10 mouse cellular contexts compared by ENCODE assay signal in the genomic region with DNA sequence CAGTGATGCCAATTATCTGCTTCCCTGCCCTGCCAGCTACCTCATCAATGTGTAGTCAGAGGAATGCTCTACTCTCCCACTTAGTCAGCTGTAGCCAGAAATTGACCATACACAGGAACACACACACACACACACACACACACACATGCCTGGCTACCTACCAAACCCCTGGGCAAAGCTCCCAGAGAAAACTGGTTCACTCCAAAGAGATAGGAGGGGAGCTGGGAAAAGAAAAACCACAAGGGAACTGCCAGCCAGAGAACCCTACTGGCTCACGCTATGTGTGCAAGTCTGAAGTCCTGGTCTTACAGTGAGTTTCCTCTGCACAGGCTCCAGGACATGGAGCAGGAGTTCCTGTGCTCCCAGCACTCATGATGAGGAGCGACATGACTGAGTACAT. TPM values are rescaled to one million over a fixed set of nuclear protein-coding genes. Genes with fewer than 3 reads are reported as not detected.
DNase-seq lines count a peak whose midpoint lies in the region; ATAC-seq and TF ChIP-seq lines count a peak whose summit lies in the region.
"Had no signal": no experiment of that assay in that cellular context is flagged by ENCODE, and none has a peak within 500 bp of the region (broad histone marks: within the 10 kb centered on the region; RNA-seq: fewer than 3 reads in every experiment).

No protein-coding gene starts in this region.

- no peaks in the 10 kb centered on the region for H3K27me3 ChIP-seq in liver, adult 2 months (ENCODE audit: control insufficient read depth, insufficient read depth, low read length)
- H3K27me3 ChIP-seq in kidney, embryonic 16.5 days (ENCODE audit: insufficient read depth, low read length) = no peaks in the 10 kb centered on the region

- H3K27ac ChIP-seq in liver, adult 2 months (replicated peaks; ENCODE audit: insufficient read depth, low read depth, low read length) = no peak overlapping the region
- H3K27ac ChIP-seq in embryonic fibroblast, embryonic 13.5 days (ENCODE audit: insufficient read depth, low read length) = peak overlapping the region; percentile 22
- no peak overlapping the region for H3K27ac ChIP-seq in kidney, embryonic 16.5 days (ENCODE audit: low read length)
- H3K27ac ChIP-seq: embryonic facial prominence, embryonic 12.5 days had no signal

- intact Hi-C loops in heart, postnatal 25 days (cut with DNase I) = loop anchor here (5.0 kb wide), 1 partner anchor 532 kb away; no protein-coding TSS in a partner anchor

- no peak overlapping the region for H3K4me3 ChIP-seq in liver, adult 2 months (ENCODE audit: insufficient read depth, low read depth, low read length)
- H3K4me3 ChIP-seq in embryonic fibroblast, embryonic 13.5 days (ENCODE audit: insufficient read depth, low read length) = no peak overlapping the region
- no peak overlapping the region for H3K4me3 ChIP-seq in kidney, embryonic 16.5 days (ENCODE audit: low read length)
- H3K4me3 ChIP-seq: embryonic facial prominence, embryonic 12.5 days had no signal

- H3K79me2 ChIP-seq in liver, adult 2 months (ENCODE audit: control insufficient read depth, insufficient read depth, low read length) = peaks cover 13% of the 10 kb centered on the region

- no peak overlapping the region for H3K9ac ChIP-seq in liver, adult 2 months (ENCODE audit: low read depth, low read length)
- no peak overlapping the region for H3K9ac ChIP-seq in kidney, embryonic 16.5 days (replicated peaks; ENCODE audit: low read length)
- H3K9ac ChIP-seq: embryonic facial prominence, embryonic 12.5 days had no signal

- peaks cover 19% of the 10 kb centered on the region for H3K4me1 ChIP-seq in liver, adult 2 months (ENCODE audit: control insufficient read depth, insufficient read depth, low read length)
- peaks cover 5% of the 10 kb centered on the region for H3K4me1 ChIP-seq in embryonic fibroblast, embryonic 13.5 days (ENCODE audit: control insufficient read depth, insufficient read depth, low read length)
- 0 out of 2 replicates have a peak, but pooled peaks cover 9% of the 10 kb centered on the region for H3K4me1 ChIP-seq in kidney, embryonic 16.5 days (ENCODE audit: insufficient read depth, low read length)

- H3K4me2 ChIP-seq in kidney, embryonic 16.5 days (replicated peaks; ENCODE audit: low read depth, low read length) = no peak overlapping the region
- H3K4me2 ChIP-seq: embryonic facial prominence, embryonic 12.5 days had no signal

- H3K36me3 ChIP-seq in liver, adult 2 months (ENCODE audit: control insufficient read depth, insufficient read depth, low read length) = no peaks in the 10 kb centered on the region
- H3K36me3 ChIP-seq in kidney, embryonic 16.5 days (ENCODE audit: insufficient read depth, low read length) = no peaks in the 10 kb centered on the region
- H3K36me3 ChIP-seq: embryonic facial prominence, embryonic 12.5 days had no signal

- WGBS in liver, adult 2 months = 14% methylated on average over 2 of the region's 2 CpGs
- WGBS in kidney, embryonic 16.5 days = 63% methylated on average over 2 of the region's 2 CpGs

- TF ChIP-seq CTCF in liver, adult 2 months (IDR thresholded peaks at IDR 0.05; ENCODE audit: low read depth, low read length) = no peak
- TF ChIP-seq CTCF in embryonic fibroblast, embryonic 13.5 days (IDR thresholded peaks at IDR 0.05; ENCODE audit: borderline replicate concordance, insufficient read depth, low read length) = no peak

- no peak for ATAC-seq in kidney, embryonic 16.5 days (ENCODE audit: low FRiP score, low TSS enrichment)

- H3K9me3 ChIP-seq in kidney, embryonic 16.5 days (ENCODE audit: low read length) = no peaks in the 10 kb centered on the region
- H3K9me3 ChIP-seq: embryonic facial prominence, embryonic 12.5 days had no signal

- peak; percentile 86 for DNase-seq in liver, adult 2 months (ENCODE audit: extremely low read depth, low read depth, low spot score)
- DNase-seq in liver = no peak
- DNase-seq in heart, postnatal 25 days (ENCODE audit: low spot score) = peak; percentile 32
- DNase-seq in right cerebral cortex, postnatal 10 days (ENCODE audit: low spot score in 2 of 2) = peak; percentile 80 to 85
- DNase-seq in testis, postnatal 14 days (ENCODE audit: low spot score) = no peak
- no peak for DNase-seq in spleen, adult 18-20 months
- DNase-seq: thymus, postnatal 4 days had no signal

- TF ChIP-seq POLR2A in liver, adult 2 months (IDR thresholded peaks at IDR 0.05; ENCODE audit: extremely low read depth, insufficient read depth, low read length) = no peak
- TF ChIP-seq POLR2A in embryonic fibroblast, embryonic 13.5 days (IDR thresholded peaks at IDR 0.05; ENCODE audit: low read depth, low read length) = no peak

RNA-seq across cellular contexts. Expression of a gene that starts 2.5 kb away (rescaled TPM):
- 10.3 and 11.3 TPM in 2 replicates for total RNA-seq in liver, adult 2 months (2014; rRNA removed)
- 21.4 and 24.7 TPM in 2 replicates for polyA plus RNA-seq in liver, adult 2 months (2012; rRNA removed)
- polyA plus RNA-seq in embryonic fibroblast, embryonic 13.5 days (2011; ENCODE audit: insufficient read length, low read depth, missing spikeins) = 17.1 and 18.5 TPM in 2 replicates
- 10 to 100 TPM; 88.8 to 90.4 TPM for total RNA-seq in heart, postnatal 25 days (2021)
- polyA plus RNA-seq in kidney, embryonic 16.5 days (2015; fragmentation: Nextera tagmentation; extraction: Ambion mirVana) = 9.5 and 12.2 TPM in 2 replicates

RNA-seq across cellular contexts. Expression of a gene that starts 25.9 kb away (rescaled TPM):
- total RNA-seq in liver, adult 2 months (2014; rRNA removed) = 7.3 and 10.3 TPM in 2 replicates
- 4.3 and 4.6 TPM in 2 replicates for polyA plus RNA-seq in liver, adult 2 months (2012; rRNA removed)
- 36.8 and 47.6 TPM in 2 replicates for polyA plus RNA-seq in embryonic fibroblast, embryonic 13.5 days (2011; ENCODE audit: insufficient read length, low read depth, missing spikeins)
- total RNA-seq in heart, postnatal 25 days (2021) = 10 to 100 TPM; 14.3 to 18.4 TPM
- polyA plus RNA-seq in kidney, embryonic 16.5 days (2015; fragmentation: Nextera tagmentation; extraction: Ambion mirVana) = 44.2 and 48.3 TPM in 2 replicates

RNA-seq across cellular contexts. Expression of a gene that starts 37.5 kb away (rescaled TPM):
- 21.8 and 28.8 TPM in 2 replicates for total RNA-seq in liver, adult 2 months (2014; rRNA removed)
- polyA plus RNA-seq in liver, adult 2 months (2012; rRNA removed) = 10.5 and 11.0 TPM in 2 replicates
- 9.3 and 10.0 TPM in 2 replicates for polyA plus RNA-seq in embryonic fibroblast, embryonic 13.5 days (2011; ENCODE audit: insufficient read length, low read depth, missing spikeins)
- 10 to 100 TPM; 23.1 to 25.6 TPM for total RNA-seq in heart, postnatal 25 days (2021)
- 17.4 and 23.4 TPM in 2 replicates for polyA plus RNA-seq in kidney, embryonic 16.5 days (2015; fragmentation: Nextera tagmentation; extraction: Ambion mirVana)

Comparison
In these comparisons a context has a peak if more than half of its experiments do, and no peak if none do; other contexts are left out.
1. DNase-seq: peak in liver, adult 2 months (single experiment), heart, postnatal 25 days (single experiment) and right cerebral cortex, postnatal 10 days (2 of 2); none in liver (single experiment), testis, postnatal 14 days (single experiment) and spleen, adult 18-20 months (0 of 2).